Mouse (Mus musculus) megakaryocyte, embryonic 14.5 days (primary cell): ENCODE data around the gene Flt3l.

Experiments used
- FLI1 ChIP-seq: IDR thresholded peaks from 2 replicates; pipeline ENCODE4 v1.6.1; 2012; ENCODE audit warnings: low read length, inconsistent platforms, mixed read lengths
- GATA1 ChIP-seq: IDR thresholded peaks from 3 replicates; pipeline ENCODE4 v1.6.1; 2012; ENCODE audit warnings: mixed read lengths, low read length, inconsistent platforms, borderline replicate concordance

DNA sequence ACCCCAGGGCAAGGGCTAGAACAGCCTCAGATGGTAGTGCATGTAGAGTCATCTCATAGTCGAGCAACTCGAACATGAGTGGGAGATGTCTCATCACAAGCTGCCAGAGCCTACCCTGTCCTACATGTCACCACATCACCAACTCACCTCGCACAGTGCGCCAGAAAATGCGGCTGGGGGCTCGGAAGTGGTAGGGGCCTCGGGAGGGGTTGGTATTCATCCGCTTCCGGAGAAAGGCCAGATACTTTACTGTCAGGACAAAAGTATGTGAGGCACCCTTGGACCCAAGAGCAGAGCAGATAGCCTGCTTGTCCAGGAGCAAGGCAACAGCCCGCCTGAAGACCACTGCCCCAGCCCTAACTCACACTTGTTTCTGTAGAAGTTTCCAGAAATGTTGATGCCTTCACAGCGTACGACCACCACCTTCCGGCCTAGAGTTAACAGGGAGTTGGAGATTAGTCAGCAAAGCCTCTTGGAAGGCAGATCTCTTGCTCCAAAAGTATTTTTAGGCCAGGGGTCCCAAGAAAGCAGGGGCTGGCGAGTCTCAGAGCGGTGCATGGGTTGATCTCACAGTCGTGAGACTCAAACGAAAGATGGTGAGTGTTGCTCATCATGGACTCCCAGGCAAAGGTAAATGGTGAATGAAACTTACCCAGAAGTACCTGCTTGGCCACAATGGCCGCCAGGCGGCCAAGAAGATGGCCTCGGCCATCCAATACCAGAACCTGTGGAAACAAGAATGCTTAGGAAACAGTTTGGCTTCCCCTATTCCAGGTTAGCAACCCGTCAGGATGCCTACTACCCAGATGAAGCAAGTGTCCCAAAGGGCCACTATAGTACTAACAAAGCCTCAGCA, 9.2 kb downstream of the Flt3l start:
- no peak for TF ChIP-seq GATA1
- no peak for TF ChIP-seq FLI1
